Mouse (Mus musculus) layer of hippocampus, adult 9-11 months (tissue): ENCODE measurements around the gene Cx3cr1.

ENCODE experiments used
- DNase-seq: peaks from one replicate; pipeline ENCODE4 v3.0.0; 2022

Cx3cr1 gene

DNA sequence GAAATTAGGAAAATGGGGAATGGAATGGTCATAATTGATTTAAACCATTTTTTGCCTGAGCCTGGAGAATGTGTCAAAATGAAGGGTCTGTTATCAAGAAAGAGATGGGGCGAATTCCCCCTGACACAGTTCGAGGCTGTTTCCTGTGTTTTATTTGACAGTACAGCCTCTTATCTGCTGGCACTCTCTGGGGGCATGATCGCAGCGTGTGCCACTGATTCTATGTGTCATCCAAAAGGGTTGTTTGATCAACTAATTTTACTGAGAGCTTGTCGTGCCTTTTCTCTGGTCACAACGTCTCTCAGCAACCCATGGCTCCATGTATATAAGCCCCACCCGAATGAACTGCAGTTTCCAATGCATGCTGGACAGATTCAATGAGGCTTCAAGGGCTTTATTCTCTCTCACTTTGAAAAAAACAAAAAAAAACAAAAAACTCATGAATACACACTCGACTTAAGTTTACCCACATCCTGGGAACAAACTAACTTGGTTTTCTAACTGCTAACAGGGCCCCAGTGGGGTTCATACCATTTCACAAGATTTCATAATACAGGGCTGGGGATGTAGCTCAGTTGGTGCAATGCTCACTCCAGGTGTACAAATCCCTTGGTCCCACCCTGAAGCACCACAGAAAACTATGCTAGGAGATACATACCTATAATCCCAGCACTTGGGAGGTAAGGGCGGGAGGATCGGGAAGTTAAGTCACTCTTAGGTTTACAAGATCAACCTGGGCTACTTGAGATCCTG is 76.4 kb downstream of the Cx3cr1 start:
- DNase-seq: no peak

DNA sequence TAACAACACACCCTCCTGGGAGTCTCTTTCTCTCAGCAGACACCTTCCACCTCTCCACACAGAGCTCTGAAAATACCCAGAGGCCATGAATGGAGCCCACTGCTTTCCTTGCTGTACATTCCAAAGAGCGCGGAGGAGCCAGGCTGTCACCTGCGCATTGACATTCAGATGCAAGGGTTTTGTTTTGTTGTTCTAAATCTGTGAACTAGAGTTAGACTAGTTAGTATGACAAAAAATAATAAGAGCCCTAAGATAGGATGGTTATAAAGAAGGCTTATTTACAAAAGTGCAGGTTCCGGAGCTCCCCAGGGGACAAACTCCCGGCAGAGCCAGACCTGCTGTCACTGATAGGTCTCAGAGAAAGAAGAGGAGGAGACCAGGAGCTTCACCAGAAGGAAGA is 78.4 kb downstream of the Cx3cr1 start:
- DNase-seq: no peak

DNA sequence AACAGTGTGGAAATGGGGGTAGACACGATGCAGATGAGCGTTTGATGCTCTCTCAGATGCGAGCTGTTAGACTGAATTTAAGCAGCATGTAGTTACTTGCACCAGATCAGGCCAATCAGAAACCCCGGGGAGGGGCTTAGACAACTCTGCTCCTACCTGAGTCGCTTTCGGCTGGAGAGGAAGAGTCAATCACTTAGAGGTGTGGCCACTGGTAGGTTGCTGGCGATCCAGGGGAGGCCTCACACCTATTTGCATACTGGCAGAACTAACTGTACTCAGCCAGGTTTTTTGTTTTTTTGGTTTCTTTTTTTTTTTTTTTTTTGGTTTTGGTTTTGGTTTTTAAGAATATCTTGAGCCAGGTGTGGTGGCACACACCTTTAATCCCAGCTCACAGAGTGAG is 81.4 kb downstream of the Cx3cr1 start:
- no peak for DNase-seq

DNA sequence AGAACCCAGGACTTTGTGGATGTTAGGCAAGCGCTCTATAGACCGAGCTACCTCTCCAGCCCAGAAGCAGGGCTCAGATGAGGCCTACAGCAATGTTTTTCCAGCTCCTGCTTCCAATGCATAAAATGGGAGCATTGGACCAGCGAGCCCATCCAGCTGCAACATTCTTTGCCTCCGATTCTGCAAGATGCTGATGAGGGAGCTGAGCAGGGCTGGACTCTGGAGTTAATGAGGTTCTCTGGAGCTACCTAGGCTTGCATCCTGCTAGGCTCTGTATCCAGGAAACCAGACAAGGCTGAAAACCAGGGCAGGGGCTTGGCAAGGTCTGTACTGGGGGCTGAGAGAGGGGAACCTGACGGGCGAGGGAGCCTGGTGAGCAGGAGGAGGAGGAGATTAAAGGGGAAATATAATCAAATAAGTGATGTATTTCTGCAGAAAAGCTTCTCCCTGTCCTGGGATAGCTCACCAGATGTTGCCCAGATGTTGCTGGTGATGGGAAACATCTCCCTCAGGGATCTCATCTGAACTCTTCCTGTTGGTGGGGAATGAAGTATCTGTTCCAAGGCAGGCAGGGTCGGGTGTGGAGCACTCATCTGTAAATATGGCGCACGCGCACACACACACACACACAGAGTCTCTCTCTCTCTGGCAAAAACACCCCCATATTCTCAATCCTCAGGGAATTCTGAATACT is 83.7 kb downstream of the Cx3cr1 start:
- DNase-seq: no peak

DNA sequence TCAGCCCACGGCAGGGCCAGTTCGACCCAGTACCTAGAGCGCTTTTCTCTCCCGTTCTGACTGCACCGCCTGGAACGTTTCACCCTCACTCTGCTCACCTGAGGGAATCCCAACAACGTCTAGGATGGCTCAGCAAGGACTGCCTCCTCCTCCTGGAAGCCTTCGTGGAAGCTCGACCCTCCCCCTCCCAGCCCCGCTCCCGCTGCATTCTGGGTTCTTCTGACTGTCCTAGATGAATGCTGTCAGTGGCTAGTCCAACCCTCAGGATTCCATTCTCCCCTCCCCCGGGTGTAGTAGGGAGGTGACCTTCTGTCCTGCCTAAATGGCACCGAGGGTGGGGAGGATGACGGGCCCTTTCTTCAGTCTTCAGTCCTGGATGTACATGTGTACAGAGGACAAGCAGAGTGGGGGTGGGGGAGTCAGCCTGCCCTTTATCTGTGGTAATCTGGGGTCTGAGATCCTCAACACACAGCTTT is 85.1 kb downstream of the Cx3cr1 start, which contains the start of gene Csrnp1:
Gene Csrnp1, minus strand, starts transcription at position 123 of the 476 bp plus-strand sequence.
- no peak for DNase-seq

DNA sequence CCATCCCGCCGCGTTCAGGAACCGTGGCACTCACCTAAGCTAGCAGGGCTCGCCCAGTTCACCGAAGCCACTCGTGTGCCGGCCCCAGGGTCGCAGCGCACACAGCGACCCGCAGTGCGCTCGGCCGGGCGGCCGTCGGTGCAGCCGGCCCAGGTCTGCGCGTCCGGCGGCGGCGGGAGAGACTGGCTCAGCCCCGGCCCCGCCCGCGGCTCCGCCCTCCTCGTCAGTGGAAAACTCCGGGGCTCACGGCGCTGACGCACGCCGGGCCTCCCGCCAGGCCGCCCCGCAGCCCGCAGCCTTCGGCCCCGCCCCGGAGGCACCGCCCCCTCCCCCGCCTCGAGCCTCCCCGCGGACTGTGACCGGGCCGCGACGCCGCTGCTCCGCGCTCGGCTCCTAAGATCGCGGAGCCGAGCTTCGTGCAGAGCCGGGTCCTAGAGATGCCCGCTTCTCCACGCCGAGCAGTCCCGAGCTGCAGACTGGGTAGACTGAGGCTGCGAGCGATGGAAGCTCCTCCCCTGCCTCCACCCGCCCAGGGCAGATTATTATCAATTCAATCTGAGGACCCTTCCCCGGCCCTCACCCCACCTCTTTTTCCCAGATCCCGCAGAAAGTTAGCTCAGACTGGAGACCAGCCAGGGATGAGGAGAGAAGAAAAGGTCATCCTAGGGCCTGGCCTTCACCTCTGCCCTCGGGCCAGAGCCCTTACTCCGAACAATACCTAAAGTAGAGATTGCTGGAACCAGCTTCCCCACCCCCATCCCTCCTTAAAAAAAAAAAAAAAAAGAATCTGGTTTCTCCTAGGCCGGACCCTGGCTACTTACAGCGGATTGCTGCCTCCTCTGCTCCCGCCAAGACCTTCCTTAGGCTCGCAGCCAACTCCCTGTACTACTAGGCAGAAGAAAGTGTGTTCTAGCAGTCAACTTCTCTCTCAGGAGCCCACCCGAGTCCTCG is 85.8 kb downstream of the Cx3cr1 start:
- peak; percentile 85 for DNase-seq

DNA sequence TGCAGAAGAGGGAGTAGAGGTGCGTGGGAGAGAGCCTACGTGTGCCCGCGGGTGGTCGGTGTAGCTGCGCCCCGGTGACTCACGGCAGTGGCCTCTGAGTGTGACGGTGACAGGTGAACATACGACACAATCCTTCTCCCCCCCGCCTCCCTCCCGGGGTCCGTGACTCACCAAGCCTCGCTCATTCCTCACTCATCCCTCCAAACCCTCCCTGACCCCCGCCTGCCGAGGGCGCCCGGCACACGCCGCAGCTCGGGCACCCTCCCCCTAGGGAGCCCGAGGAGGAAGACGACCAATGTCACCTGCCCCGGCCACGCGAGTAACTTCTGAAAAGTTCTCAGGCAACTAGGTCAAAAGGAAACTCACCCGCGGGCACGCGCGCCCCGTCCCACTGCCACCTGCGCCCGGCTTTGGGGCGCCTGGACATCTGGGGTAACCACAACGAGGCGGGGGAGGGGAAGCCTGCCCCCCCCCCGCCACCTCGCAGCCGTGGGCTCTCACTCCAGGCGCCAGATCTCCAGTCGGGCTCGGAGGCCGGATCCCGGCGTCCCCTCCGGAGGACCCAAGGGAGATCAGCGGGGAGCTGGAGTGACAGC is 86.6 kb downstream of the Cx3cr1 start:
- peak; percentile 46 for DNase-seq

DNA sequence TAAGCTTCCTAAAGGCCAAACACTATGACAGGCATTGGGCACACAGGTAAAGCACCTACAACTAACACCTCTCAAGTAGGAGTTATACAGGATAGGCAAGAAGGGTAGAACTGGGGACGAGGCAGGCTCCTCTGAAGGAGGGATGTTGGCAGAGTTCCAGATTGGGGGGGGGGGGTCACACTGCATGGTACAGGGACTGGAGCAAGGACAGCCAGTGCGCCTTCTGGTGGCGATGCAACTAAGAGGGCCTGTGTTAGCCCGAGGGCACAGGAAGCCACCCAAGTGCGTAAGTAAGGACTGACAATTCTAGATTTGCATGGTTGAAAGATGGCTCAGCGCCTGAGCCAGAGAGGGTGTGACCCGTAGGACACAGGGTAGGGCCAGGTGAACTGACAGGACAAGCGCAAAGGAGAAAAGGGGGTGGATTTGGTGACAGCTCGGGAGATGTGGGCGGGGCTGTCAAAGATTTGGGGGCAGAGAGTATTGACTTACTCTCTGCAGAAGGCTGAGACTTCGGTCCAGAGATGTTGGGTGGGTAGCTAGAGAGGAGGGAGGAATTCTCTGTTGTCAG is 87.4 kb downstream of the Cx3cr1 start:
- DNase-seq: peak; percentile 74

DNA sequence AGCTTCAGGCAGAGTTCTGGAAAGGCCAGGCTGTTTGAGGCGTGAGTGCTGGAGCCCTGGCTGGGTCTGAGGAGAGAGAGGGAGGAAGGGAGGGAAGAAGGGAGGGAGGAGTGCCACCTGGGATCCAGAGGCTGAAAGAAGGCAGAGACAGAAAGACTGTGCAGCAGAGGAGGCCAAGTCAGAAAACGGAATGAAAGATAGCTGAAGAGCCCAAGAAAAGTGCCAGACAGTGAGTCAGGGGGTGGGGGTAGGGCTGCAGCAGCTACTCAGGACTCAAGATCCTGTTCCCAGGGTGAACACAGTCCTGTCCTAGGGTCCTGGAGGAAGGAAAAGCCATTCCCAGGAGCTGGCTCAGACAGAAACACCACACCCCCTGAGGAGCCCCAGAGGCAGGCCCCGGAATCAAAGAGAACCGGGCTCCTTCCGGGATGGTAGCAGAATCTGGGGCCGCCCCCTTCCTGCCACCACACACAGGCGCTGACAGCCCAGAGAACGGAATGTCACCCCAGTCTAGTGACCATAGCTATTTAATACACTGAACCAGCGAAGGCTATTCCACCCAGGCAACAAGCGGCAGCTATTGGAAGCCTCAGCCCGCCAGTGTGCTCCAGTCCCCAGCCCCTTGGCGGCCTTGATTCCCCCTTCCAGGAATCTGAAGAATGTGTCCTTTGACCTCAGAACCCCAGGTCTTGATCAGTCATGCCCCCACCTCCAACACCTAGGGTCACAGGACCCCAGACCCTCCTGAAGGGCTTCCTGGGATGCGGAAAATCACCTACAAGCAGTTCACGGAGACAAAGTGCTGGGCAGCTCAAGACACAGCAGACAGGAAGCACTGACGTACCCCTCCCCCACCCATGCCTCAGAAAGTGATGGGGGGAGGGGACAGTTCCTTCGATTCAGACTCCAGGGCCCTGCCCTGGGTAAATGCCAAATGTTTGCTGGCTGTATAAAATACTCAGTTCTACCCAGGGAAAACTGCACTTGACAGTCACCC is 88.2 kb downstream of the Cx3cr1 start:
- peak; percentile 60 for DNase-seq

DNA sequence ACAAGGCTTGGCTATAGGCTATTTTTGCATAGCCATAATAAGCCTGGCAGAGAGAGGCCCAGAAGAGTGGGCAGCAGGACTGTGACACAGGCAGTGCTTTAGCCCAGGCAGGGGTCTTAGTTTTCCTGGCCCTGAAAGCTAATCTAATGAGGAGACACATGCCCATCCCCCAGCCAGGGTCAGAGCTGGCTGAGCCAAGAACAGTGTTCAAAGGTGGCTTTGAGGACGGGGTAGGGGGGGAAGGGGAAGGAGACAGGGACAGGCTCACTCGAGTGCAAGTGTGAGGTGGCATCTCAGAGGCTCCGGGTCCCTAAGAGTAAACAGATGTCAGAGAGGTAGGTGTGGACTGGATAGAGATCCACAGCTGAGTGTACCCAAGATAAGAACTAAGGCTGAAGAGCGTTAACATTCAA is 88.9 kb downstream of the Cx3cr1 start:
- DNase-seq: no peak

DNA sequence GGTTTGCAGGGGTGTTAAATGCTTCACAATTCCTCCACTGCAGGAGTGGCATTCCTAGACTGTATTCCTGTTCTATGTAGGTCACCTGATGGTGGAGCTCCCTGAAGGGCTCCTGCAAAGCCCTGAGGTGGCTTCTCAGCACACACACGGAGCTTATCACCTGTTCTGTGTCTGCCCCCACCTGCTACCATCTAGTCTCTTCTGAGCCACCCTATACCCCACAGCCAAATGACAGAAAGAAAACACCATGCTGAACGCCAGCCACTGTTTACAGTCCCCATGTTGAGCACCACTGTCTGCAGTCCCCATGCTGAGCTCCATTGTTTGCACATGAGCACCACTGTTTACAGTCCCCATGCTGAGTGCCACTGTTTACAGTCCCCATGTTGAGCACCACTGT is 89.9 kb downstream of the Cx3cr1 start:
- no peak for DNase-seq

DNA sequence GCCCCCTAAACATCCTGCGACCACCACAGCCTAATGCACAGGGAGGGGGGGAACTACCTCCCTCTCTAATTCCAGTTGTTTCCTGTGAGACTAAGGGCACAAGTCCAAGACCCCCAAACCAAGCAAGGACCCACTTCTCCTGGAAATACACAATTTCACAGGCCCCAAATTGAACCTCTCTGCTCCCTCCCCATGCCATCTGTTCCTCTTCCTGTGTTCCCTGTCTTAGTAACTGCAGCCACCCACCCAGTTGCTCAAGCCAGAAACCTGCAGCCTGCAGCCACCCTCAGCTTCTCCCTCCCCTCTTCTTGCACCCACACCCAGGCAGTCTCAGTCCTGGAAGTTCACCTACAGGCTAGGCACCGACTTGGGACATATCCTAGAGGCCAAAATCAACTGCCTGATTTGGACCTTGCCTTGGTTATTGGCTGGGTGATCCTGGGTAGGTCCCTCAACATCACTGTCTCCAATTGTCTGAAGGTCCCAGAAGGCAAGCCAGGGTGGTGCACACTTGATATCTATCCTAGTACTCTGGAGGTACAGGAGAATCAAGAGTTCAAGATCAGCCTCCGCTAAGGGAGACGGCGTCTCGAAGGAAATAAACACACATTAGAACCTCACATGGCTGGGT is 90.8 kb downstream of the Cx3cr1 start:
- peak; percentile 81 for DNase-seq

DNA sequence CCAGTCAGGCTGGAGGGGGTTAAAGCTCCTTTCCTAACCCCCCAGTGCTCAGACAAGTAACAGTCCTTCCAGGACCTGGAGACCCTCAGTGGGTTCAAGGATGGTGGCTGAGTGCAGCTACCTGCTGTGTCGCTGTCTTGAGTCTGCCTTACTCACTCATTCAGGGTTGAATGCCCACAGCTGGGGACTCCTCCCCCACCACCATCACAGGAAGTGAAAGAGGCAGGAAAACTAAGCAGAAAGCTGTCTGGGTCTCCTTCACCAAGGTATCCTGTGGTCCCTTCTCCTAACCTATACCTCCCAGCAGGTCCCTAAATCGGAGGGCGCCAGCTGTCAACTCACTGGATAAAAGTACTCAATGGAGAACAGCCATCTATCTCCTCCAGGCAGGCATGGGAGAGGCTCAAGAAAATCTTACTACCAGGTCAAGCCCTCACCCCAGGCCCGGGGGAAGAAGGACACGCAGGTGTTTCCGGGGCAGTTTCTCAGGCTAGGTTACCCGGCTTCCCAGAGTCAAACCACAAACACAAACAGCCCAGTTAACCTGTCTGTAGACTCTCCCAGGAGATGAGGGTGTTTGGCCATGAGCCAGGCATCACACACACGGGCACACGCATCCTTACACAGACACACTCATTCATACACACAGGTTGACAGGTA is 91.4 kb downstream of the Cx3cr1 start:
- DNase-seq: no peak

DNA sequence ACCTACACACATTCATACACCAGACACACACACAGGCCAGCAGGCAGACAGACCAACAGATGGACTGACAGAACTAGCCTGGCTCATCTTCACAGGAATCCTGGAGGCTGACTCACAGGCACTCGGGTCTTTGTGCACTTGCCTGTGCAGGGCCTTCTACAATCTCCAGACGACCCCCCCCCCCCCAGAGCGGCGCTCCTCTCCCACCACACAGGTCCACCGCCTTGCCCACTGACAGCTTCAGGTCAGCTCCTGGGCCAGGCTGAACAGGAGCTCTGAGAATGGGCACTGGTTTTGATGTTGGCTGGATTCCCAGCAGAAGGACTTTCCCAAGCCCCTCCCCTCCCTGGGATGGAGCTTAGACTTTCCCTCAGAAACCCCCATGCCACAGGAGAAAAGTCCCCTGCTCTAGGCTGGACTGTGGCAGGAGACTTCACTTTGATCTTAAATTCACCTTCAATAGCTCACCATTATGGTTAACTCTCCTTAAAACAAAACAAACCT is 92.1 kb downstream of the Cx3cr1 start:
- DNase-seq: peak; percentile 63

DNA sequence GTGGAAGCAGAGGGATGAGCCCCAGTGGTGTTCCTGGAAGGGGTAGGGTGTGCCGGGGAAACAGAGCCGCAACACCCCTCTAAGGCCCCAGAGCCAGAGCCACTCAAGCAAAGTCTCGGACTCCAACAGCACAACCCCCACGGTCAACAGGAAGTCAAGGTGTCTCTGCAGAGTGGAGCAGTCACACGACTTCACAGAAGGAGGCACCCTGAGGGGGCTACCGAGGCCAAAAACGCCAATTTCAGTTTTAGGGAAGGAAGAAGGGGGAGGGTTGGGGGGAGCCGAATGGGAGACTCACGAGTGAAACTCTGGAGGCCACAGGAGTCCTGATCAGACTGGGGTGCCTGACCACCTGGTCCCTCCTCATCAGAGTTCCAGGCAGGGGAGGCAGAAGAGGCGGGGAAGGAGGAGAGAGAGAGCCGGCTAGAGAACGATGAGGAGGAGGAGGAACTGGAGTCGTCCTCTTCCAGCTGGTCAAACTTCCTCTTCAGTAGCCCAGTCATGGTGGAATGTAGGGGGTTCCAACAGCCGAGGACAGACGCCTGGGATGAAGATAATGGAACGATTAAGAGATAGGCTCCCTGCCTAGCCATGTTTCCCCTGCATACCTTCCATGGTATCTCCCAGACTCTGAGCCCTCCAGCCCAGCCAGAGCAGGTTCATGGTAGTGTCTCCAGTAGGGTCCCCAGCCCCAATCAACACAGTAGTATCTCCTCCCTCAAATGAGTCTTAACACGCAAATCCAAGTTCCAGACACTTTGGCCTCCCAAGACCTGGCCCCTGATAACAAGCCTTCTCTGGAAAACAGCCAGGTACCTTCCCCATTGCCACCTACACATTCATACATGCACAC is 92.7 kb downstream of the Cx3cr1 start:
- DNase-seq: no peak

DNA sequence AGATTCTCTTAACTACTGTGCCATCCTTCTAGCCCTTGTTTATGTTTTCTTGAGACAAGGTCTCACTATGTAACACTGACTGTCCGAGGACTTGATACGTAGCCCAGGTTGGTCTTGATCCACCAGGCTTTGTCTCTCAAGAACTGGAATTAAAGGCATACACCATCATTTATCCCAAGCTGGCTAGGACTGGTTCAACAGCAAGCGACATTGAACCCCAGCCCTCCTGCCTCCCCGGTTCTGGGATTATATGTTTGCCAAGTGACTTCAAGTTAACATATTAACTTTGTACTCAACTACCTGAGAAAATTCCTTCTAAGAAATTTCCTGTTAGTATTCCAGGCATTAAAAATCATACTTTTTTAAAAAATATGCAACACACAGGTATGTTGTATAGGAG is 94.4 kb downstream of the Cx3cr1 start:
- DNase-seq: no peak

DNA sequence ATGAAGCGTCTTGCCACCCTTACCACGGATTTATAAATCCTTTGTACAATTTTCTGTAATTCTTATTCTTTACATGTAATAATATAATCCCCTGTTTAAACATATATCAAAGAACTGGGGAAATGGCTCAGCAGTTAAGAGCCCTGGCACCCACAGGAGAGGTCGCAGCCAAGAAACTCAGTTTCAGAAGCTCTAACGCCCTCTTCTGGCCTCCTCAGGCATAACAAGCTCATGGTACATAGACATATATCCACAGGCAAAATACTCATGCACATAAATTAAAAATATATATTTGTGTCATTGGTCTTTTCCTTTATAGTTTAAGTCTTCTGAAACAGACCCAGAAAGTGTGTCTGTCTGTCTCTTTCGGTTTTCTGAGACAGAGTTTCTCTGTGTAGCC is 95.1 kb downstream of the Cx3cr1 start:
- DNase-seq: no peak

DNA sequence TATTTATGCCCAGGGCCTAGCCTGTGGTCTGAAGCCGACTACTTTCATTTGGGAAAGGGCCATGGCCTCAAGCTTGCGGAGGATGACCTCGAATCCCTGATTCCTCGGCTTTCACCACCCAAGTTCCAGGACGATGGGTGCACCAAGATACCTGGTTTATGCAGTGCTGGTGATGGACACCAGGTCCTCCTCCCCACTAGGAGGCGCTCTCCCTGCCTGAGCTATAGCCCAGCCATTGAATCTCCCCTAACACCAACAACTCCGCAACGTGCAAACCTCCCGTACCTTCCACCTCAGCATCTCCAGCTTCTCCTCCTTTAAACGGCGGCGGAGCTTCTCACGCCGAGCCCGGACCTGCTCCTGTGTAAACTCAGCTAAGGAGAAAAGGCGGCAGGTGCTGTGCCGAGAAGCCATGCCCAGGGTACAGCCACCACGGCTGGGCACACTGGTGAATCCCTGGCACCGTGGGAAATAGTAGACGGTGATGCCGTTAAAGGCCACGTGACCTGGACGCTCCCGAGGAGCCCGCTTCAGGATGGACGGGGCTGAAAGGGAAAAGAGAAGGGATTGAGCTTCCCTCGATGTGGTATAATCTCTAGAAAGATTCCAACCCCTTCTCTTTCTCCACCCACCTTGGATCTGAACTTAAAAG is 95.7 kb downstream of the Cx3cr1 start:
- no peak for DNase-seq
